Mouse (Mus musculus) spleen, adult 2 months (tissue): Measurements from ENCODE around the gene Foxk1. TPM values are rescaled to one million over a fixed set of nuclear protein-coding genes. Genes with fewer than 3 reads are reported as not detected.
A peak's percentile ranks its signal among the peaks of the same experiment; 100 is the strongest.

Source experiments
- DNase-seq, 2 experiments: peaks; one replicate each; pipeline versions ENCODE4 v3.0.0 to v3.0.0-alpha.2; 2012 to 2021; ENCODE audit warnings: low spot score in 2 of 2, low read depth in 1 of 2
- H3K27ac ChIP-seq: fragments of 200-500 bp; 2 replicates; pipeline ENCODE4 v1.5.1; 2012; ENCODE audit warnings: low read length, inconsistent platforms; ENCODE audit not compliant: insufficient read depth
- H3K27me3 ChIP-seq: fragments of 200-500 bp; 2 replicates; pipeline ENCODE4 v1.6.1; 2012; ENCODE audit warnings: mild to moderate bottlenecking, moderate library complexity, low read length, inconsistent platforms; ENCODE audit not compliant: control insufficient read depth, insufficient read depth
- H3K36me3 ChIP-seq: fragments of 200-500 bp; 2 replicates; pipeline ENCODE4 v1.6.1; 2012; ENCODE audit warnings: mild to moderate bottlenecking, low read length, inconsistent platforms; ENCODE audit not compliant: control insufficient read depth, insufficient read depth
- H3K4me1 ChIP-seq: fragments of 200-500 bp; 2 replicates; pipeline ENCODE4 v1.6.1; 2011; ENCODE audit warnings: inconsistent platforms; ENCODE audit not compliant: control insufficient read depth, insufficient read depth, insufficient read length
- H3K4me3 ChIP-seq: fragments of 200-500 bp; 2 replicates; pipeline ENCODE4 v1.5.1; 2011; ENCODE audit warnings: mild to moderate bottlenecking, inconsistent platforms; ENCODE audit not compliant: insufficient read depth, insufficient read length; ENCODE audit errors: extremely low read depth
- CTCF ChIP-seq: fragments of 200-500 bp; IDR thresholded peaks from 2 replicates; pipeline ENCODE4 v1.5.1; 2011; ENCODE audit warnings: mild to moderate bottlenecking, inconsistent platforms; ENCODE audit not compliant: insufficient read depth, insufficient read length, insufficient replicate concordance; ENCODE audit errors: extremely low read depth
- POLR2A ChIP-seq: fragments of 200-500 bp; IDR thresholded peaks from 2 replicates; pipeline ENCODE4 v1.6.1; 2011; ENCODE audit warnings: low read depth, low read length, inconsistent platforms
- WGBS: fragments of 180-500 bp; shearing (Covaris S2); methylation state at CpG from one replicate; pipeline ENCODE4 v1.1.7; 2018; 5-methylcytosine and 5-hydroxymethylcytosine counted together
- polyA plus RNA-seq: library from polyadenylated mRNA; depleted of rRNA; stranded (reverse); fragments of >200 nt; gene quantifications from 2 replicates; pipeline ENCODE4 v1.2.3, GENCODE M21; 2012

Foxk1 gene
- polyA plus RNA-seq, 1 experiment, result 39.2 TPM

DNA sequence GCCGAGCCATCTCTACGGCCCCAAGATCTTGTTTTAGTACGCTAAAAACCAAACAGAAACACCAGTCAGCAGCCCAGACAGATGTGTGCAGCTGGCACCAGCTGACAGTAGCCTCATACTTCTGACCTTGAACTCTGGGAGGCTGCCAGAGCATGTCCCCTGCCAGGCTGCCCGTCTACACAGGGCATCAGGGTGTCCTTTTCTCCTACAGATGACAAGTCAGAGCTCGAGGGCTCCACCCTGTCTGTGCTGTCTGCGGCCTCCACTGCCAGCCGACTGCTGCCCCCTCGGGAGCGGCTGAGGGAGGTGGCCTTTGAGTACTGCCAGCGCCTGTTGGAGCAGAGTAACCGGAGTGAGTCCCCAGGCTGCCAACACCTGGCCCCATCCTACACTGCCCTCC lies 68.5 kb downstream of the Foxk1 start:
- Histone ChIP-seq H3K4me1 (peaks cover 2% of the 10 kb centered on the region; the same call in 1 of the 2 replicates), H3K4me3 (no peak overlapping the region), H3K27ac (no peak overlapping the region), H3K36me3 (peaks cover 33% of the 10 kb centered on the region), H3K27me3 (no peaks in the 10 kb centered on the region)
- DNase-seq, result no peak
- 88% methylated on average over 11 of the region's 11 CpGs for WGBS
- TF ChIP-seq CTCF, result no peak

GRCm38 (mm10) chr5:142473696-142474095 lies 72.4 kb downstream of the Foxk1 start:
- WGBS, result 96% methylated on average over 10 of the region's 10 CpGs

DNA sequence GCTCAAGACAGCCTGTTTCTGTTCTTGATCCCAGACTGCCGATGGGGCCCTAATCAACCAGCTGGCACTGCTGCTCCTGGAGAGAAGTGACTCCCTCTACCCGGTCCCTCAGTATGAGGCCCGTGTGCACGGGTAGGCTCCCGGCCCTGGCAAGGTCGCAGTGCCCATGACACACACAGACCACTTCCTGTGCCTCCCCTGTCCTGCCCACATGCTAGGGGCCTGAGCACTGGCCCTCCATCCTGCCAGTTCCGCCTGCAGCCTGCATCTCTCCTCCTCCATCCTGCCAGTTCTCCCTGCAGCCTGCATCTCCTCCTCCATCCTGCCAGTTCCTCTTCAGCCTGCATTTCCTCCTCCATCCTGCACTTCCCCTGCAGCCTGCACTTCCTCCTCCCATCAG lies 74.4 kb downstream of the Foxk1 start:
- Histone ChIP-seq H3K27ac (no peak overlapping the region), H3K4me1 (no peaks in the 10 kb centered on the region), H3K4me3 (no peak overlapping the region), H3K36me3 (peaks cover 24% of the 10 kb centered on the region), H3K27me3 (no peaks in the 10 kb centered on the region)
- WGBS, result 42% methylated on average over 7 of the region's 7 CpGs
- DNase-seq, result no peak
- TF ChIP-seq POLR2A (no peak), CTCF (no peak)

More at GRCm38 (mm10) chr5:142473696-142474095, 72.4 kb downstream of the Foxk1 start:
- Histone ChIP-seq H3K36me3 (peaks cover 33% of the 10 kb centered on the region), H3K4me1 (no peaks in the 10 kb centered on the region), H3K4me3 (no peak overlapping the region), H3K27me3 (no peaks in the 10 kb centered on the region), H3K27ac (no peak overlapping the region)
- no peak for DNase-seq
- TF ChIP-seq POLR2A (no peak), CTCF (no peak)

DNA sequence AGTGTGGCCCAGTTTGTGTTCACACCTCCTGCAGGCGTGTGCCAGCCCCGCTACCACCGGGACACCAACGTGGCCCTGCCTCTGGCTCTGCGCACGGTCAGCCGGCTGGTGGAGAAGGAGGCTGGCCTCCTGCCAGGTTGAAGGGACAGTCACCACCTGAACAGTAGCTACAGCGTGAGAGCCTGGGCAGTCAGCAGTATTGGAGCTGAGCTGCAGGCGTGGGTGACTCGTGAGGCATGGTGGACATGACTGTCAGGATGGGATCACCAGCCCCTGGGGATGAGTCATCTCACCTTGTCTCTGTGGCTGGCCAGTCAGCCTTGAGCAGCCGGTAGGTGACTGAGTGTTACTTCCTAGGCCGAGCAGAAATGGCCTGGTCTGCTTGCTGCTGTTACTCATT lies 76.0 kb downstream of the Foxk1 start:
- no peaks in the 10 kb centered on the region for H3K4me1 ChIP-seq
- WGBS, result 91% methylated on average over 12 of the region's 12 CpGs
- DNase-seq, result no peak
- H3K36me3 ChIP-seq, result peaks cover 14% of the 10 kb centered on the region
- no peak overlapping the region for H3K4me3 ChIP-seq
- H3K27me3 ChIP-seq, result no peaks in the 10 kb centered on the region
- no peak overlapping the region for H3K27ac ChIP-seq
- TF ChIP-seq CTCF, result no peak
- no peak for TF ChIP-seq POLR2A

DNA sequence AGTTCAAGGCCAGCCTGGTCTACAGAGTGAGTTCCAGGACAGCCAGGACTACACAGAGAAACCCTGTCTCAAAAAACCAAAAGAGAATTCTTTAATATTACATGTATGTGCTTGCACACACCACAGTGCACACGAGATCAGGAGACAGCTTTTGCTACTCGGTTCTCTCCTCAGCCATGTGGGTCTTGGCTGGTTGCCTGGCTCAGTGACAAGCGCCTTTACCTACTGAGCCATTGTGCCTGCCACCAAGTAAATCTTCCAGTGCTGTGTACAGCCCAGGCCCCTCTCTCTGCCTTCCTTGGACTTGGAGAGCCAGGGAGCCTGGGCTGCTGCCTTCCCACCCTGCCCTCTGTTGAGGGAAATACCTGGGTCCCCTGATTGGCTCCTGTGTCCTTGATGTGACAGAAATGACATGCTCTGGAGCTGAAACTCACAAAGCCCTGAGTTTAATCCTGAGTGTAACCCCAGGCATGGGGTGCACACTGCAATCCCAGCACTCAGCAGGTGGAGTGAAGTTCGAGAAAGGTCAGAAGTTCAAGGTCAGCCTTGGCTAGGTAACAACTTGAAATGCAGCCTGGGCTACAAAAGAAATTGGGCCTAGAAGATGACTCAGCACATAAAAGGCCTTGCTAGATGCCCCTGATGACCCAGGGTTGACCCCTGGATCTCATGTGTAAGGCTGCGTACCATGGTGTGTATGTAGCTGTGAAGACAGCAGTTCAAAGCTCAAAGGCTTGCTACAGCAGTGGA lies 76.7 kb downstream of the Foxk1 start:
- Histone ChIP-seq H3K4me1 (no peaks in the 10 kb centered on the region), H3K4me3 (no peak overlapping the region), H3K36me3 (peaks cover 14% of the 10 kb centered on the region), H3K27me3 (no peaks in the 10 kb centered on the region), H3K27ac (no peak overlapping the region)
- no peak for DNase-seq
- TF ChIP-seq POLR2A (no peak), CTCF (no peak)
- WGBS, result 84% methylated on average over 5 of the region's 5 CpGs

- TF ChIP-seq CTCF (peak; percentile 82), POLR2A (no peak)
- Histone ChIP-seq H3K36me3 (peaks cover 13% of the 10 kb centered on the region), H3K4me1 (no peaks in the 10 kb centered on the region), H3K4me3 (no peak overlapping the region), H3K27me3 (no peaks in the 10 kb centered on the region), H3K27ac (no peak overlapping the region)
- peak; percentile 28 to 51 for DNase-seq
- WGBS, result 44% methylated on average over 17 of the region's 17 CpGs
Measured at GRCm38 (mm10) chr5:142478829-142479435, 77.6 kb downstream of the Foxk1 start.

- DNase-seq, result peak; percentile 15 to 34
- H3K27ac ChIP-seq, result no peak overlapping the region
- no peaks in the 10 kb centered on the region for H3K36me3 ChIP-seq
- H3K4me3 ChIP-seq, result no peak overlapping the region
- H3K27me3 ChIP-seq, result no peaks in the 10 kb centered on the region
- 62% methylated on average over 2 of the region's 2 CpGs for WGBS
- TF ChIP-seq POLR2A (no peak), CTCF (peak; percentile 61; the same call in 1 of the 2 replicates)
- no peaks in the 10 kb centered on the region for H3K4me1 ChIP-seq
Measured at GRCm38 (mm10) chr5:142482512-142482911, 81.2 kb downstream of the Foxk1 start.
